Mouse (Mus musculus) gonadal fat pad, adult 2 months (tissue): ENCODE measurements at regions not wholly inside any gene's neighbourhood (a gene's known extent, or its start where the extent isn't known, plus 50 kb on each side); places are given as distances from the start of the nearest gene placed in this dataset.

ENCODE experiments used
- DNase-seq: peaks from one replicate; pipeline ENCODE4 v3.0.0-alpha.2; 2012; ENCODE audit warnings: low read depth

DNA sequence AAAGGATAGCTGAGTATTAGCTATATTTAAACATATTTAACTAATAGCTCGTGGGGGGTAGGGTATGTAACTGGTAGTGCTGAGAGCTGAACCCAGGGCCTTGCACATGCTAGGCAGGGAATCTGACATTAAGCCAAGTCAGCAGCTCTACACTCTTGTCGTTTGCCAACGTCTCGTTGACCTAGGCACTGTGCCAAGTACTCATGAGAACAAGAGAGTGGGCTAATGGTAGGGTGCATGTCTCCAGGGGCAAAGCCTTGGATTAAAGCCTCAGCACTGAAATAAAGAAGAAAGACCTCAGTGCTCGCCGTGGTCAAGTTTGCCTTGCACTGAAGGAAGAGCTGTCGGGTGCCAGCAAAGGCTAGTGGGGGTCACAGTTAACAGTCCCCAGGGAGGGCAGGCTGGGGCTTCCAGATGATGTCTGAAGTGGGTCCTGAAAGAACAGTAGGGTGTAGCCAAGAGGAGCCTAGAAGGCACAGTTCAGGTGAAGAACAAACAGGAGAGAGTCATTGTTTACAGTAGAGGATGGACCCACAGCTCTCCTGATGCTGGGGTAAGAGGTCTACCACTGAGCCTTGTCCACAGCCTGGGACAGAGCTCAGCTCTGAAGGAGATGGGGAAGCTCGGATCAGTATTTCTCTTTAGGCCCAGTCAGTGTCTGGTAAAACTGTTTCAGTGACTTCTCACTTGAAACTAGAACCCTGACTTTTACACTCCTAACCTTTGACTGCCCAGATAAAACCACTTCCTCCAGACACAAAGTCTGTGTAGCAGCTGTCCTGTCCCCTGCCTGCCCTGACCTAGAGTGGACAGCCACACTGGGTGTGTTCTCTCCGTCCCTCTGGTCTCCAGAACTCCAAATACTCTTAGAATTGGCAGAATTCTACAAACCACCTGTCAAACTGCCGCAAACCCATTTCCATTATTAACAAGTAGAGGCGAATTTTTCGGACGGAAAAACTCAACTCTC, 121.7 kb upstream of the Jarid2 start:
- DNase-seq: no peak

DNA sequence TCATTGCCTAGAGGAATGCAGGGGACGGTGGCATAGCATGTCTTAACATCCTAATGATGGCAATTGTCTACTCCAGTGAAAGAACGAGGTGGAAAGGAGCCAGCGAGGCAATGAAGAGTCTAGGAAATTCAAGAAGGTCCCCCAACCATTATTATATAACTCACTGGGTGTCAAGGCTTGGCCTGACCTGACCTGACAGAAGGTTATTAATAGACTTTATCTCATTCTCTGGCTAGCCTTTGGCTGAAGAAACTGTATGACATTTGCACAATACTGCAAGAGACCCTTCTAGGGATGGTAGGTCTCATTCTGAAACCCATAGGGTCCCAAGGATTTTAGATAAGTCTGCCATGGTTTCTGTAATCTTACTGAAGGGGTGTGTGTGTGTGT, 121.0 kb upstream of the Jarid2 start:
- no peak for DNase-seq

DNA sequence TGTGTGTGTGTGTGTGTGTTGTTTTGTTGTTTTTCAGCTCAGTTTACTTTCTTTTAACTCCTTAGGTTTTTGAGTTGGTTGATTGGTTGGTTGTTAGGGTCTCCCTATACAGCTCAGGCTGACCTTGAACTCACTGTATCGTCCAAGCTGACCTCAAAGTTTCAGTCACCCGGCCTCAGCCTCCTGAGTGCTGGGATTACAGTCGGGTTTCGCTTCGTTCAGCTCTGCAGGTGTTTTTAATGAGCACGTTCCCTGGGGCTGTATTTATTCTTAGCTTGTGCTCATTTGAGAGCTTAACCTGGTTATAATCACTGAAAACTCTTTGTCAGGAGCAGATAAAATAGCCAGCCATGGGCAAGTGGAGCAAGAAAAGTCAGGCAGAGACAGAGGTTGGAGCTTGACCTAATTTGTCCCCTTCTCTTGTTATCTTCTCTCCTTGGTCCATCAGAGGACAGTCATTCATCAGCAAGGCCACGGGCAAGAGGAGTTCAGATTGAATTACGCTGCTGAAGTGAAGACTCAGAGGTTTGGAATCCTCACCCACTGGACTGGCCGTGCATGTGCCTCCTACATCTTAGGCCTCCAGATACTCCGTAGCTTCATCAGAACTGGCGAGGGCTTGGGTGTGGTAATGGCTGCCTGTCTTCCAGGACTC, 120.5 kb upstream of the Jarid2 start:
- DNase-seq: no peak

DNA sequence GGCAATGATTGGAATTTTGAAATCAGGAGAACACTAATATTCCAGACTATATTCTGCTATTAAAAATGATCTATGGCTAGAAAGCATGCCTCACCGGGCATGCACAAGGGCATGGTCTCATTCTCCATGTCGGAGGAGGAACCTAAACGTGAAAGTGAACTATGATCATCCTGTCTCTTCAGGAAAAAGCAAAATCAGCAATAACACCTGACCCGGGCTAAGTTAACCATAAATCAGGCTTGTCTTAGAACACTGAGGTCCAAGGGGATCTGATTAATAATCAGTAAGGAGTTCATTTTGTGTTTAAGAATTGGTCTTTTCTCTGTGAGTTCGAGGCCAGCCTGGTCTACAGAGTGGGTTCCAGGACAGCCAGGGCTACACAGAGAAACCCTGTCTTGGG, 119.7 kb upstream of the Jarid2 start:
- DNase-seq: no peak

GRCm38 (mm10) chr13:44615696-44616095, 113.6 kb upstream of the Jarid2 start:
- DNase-seq: no peak

- no peak for DNase-seq
Measured at GRCm38 (mm10) chr13:44618368-44618767, 110.9 kb upstream of the Jarid2 start.

- DNase-seq: no peak
Measured at GRCm38 (mm10) chr13:44622661-44623355, 106.5 kb upstream of the Jarid2 start.

DNA sequence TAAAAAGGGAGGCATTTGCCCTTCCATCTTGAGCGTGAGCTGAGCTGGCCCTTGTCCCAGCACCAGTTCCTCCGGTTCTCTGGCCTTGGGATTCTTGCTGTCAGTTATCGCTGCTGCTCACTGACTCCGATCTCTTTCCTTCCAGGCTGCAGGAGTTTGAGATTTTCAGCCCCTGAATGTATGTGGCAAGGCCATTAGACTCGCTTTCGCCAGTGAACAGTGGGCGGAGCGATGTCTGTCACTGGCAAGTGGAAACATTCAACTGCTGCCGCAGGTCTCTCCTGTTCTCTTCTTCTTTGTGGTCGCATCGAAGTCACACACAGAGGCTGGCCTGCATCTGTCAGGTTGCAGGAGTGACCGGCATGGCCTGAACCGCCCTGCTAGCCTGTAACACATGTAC, 104.6 kb upstream of the Jarid2 start:
- no peak for DNase-seq

GRCm38 (mm10) chr13:44625792-44626191, 103.5 kb upstream of the Jarid2 start:
- DNase-seq: no peak

GRCm38 (mm10) chr13:44626806-44627205, 102.5 kb upstream of the Jarid2 start:
- DNase-seq: no peak

DNA sequence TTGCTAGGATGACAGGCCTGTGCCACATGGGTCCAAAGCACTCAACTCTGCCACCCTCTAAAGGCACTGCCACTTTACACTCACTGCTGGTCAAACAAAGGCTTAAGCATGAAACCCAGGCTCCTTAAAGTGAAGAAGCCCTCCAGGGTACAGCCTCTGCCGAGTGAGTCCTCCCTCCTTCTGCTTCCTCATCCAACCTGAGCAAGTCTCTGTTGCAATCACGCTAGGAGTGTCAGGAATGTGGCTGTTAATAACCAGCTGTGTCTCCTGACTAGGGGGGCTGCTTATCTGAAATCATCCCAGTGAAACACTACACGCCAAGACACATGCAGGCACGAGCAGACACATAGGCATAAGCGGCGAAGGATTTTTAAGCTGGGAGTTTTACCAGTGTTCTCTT, 99.2 kb upstream of the Jarid2 start:
- no peak for DNase-seq

DNA sequence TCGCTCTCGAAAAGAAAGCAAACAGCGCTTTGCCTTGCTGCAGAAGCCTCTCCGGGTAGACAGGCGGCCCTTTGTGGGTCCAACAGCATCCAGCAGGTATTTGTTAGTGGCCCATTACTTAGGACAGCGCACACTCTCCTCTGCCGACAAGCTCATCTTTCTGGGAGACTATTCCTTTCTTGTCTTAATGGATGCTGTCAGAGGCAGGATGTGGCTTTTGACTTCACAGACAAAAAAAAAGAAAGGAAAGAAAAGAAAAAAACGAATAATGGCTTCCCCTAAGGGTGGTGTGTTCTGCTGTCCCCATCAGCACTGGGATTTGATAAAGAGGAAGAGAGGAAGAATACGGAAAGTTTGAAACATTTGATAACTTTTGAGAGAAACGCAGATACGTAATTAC, 94.7 kb upstream of the Jarid2 start:
- no peak for DNase-seq

- DNase-seq: no peak
Measured at GRCm38 (mm10) chr13:44635221-44636007, 93.9 kb upstream of the Jarid2 start.

DNA sequence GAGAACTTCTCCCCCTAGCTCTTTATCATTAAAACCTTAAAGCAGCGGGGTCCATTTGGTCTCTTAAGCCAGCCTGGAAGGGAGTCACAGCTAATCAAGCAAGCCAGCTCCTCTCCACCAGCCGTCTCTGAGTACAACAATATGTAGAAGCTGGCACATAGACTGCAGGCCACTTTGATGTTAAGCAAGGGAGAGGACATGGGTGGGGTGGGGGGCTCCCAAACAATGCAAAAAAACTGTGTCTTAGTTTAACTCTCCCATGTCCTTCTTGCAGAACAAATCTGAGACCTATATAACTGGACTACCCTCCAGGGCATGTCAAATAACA, 93.3 kb upstream of the Jarid2 start:
- DNase-seq: no peak

GRCm38 (mm10) chr13:44642361-44642760, 86.9 kb upstream of the Jarid2 start:
- no peak for DNase-seq

DNA sequence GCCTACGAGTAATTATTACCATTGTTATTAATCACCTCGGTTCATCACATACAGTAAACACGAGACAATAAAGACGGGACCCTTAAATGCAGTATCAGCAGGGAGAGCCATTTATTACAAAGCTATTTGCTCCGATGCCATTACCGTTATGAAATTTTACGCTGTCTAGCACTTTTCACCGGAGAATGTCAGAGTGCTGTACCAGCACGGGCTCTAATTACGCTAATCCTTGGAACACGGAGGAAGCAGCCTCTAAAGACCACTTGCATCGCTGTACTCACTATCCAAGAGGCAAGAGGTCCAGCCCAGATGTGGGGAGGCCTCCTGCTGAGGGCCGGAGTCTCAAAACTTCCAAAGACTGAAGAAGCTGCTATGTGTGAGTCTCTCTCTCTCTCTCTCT, 79.2 kb upstream of the Jarid2 start:
- DNase-seq: no peak

GRCm38 (mm10) chr13:44651259-44652238, 77.7 kb upstream of the Jarid2 start:
- DNase-seq: no peak

- no peak for DNase-seq
Measured at GRCm38 (mm10) chr13:44657905-44658414, 71.3 kb upstream of the Jarid2 start.

GRCm38 (mm10) chr13:44659861-44660260, 69.4 kb upstream of the Jarid2 start:
- DNase-seq: no peak

DNA sequence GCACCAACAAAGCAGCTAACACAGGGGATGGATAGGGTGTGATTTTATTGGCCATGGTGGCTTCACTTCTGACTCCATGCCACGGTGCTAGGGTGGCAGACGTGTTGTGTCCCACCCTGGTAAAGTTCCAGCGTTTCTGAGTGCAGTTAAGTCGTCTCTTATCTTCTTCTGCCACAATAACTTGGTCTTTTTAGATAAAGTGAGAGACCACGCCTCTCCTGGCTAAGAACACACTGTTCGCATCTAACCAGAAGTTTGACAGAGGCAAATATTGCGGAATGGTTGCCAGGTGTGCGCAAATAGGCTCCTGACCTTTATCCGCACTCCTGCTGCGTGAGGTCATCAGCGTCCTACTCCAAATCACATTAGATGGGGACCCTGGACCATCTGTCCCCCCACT, 66.2 kb upstream of the Jarid2 start:
- DNase-seq: no peak

GRCm38 (mm10) chr13:44663730-44664129, 65.5 kb upstream of the Jarid2 start:
- no peak for DNase-seq
